8 mouse cellular contexts compared by ENCODE assay signal in the genomic region with DNA sequence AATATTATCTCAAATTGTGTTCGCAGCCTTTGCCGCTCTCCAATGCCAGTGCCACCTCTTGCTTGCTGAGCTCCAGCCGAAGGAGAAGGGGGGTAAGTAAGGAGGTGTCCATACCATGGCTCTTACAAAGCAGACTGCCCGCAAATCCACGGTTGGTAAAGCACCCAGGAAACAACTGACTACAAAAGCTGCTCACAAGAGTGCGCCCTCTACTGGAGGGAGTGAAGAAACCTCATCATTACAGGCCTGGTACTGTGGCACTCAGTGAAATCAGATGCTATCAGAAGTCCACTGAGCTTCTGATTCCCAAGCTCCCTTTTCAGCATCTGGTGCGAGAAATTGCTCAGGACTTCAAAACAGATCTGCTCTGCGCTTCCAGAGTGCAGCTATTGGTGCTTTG. TPM values are rescaled to one million over a fixed set of nuclear protein-coding genes. Genes with fewer than 3 reads are reported as not detected.
DNase-seq lines count a peak whose midpoint lies in the region; ATAC-seq and TF ChIP-seq lines count a peak whose summit lies in the region.

No protein-coding gene starts in this region.

- peak; percentile 94 for TF ChIP-seq CTCF in liver, embryonic 14.5 days (IDR thresholded peaks at IDR 0.05; ENCODE audit: low read depth)

- TF ChIP-seq EP300 in liver, embryonic 14.5 days (IDR thresholded peaks at IDR 0.05; ENCODE audit: low read depth), result no peak

- no peak overlapping the region for H3K9ac ChIP-seq in liver, embryonic 14.5 days (replicated peaks)

- intact Hi-C loops in heart, postnatal 14 days (cut with DNase I), result loop anchor here (5.0 to 10.0 kb wide), 2 partner anchors 106 to 284 kb away; a partner anchor contains a TSS

- WGBS in liver, embryonic 14.5 days (ENCODE audit: insufficient replicate concordance), result 29% methylated on average over 8 of the region's 8 CpGs

- no peak overlapping the region for H3K4me2 ChIP-seq in liver, embryonic 14.5 days (ENCODE audit: low read depth)

- H3K27ac ChIP-seq in liver, embryonic 14.5 days, result no peak overlapping the region

- no peaks in the 10 kb centered on the region for H3K27me3 ChIP-seq in liver, embryonic 14.5 days (ENCODE audit: control insufficient read depth, insufficient read depth, low read length)

- no peaks in the 10 kb centered on the region for H3K36me3 ChIP-seq in liver, embryonic 14.5 days (replicated peaks; ENCODE audit: control insufficient read depth, insufficient read depth, low read depth)

- H3K4me3 ChIP-seq in liver, embryonic 14.5 days (ENCODE audit: insufficient read depth in 1 of 2, low read depth in 2 of 2, low read length in 2 of 2), result no peak overlapping the region

- DNase-seq in kidney, adult 8-10 months, result peak; percentile 10 to 19
- DNase-seq in kidney, adult 11 months, result no peak
- peak; percentile 87 for DNase-seq in ZHBTc4 (ENCODE audit: low read depth, low spot score)
- DNase-seq in heart, postnatal 14 days, result peak; percentile 60 to 75
- peak; percentile 43 to 67 (median 54) for DNase-seq in liver, embryonic 14.5 days (ENCODE audit: low read depth in 3 of 3, low spot score in 3 of 3)
- DNase-seq in right cerebral cortex, postnatal 25 days, result peak; percentile 12
- DNase-seq in yolk sac, embryonic 10.5 days (ENCODE audit: low spot score), result peak; percentile 9

- 0 out of 4 replicates have a peak, but pooled peaks cover 0 to 2% of the 10 kb centered on the region in 2 experiments for H3K4me1 ChIP-seq in liver, embryonic 14.5 days (replicated peaks; ENCODE audit: control insufficient read depth in 2 of 2, insufficient read depth in 2 of 2, low read length in 1 of 2)

- H3K9me3 ChIP-seq in liver, embryonic 14.5 days (ENCODE audit: control insufficient read depth, low read length), result no peaks in the 10 kb centered on the region

- peak; percentile 68; the same call in 1 of the 2 replicates for ATAC-seq in common myeloid progenitor, adult 5-6 weeks (replicated peaks; ENCODE audit: low read depth, poor library complexity, severe bottlenecking)
- ATAC-seq in liver, embryonic 14.5 days (ENCODE audit: insufficient read depth), result no peak

RNA-seq across cellular contexts. Expression of a gene that starts 15.3 kb away (rescaled TPM):
- total RNA-seq in common myeloid progenitor, adult 5-6 weeks (2017), result 9.2 and 17.7 TPM in 2 replicates
- 100 to 1,000 TPM in 1 of 2 experiments, 10 to 100 TPM in 1; 96.5 to 104 TPM for total RNA-seq in heart, postnatal 14 days (2021)
- 10.4 and 11.3 TPM in 2 replicates for polyA plus RNA-seq in liver, embryonic 14.5 days (2012; rRNA removed)
- polyA plus RNA-seq in liver, embryonic 14.5 days (2014; fragmentation: Nextera tagmentation; extraction: Ambion mirVana), result 7.3 and 9.2 TPM in 2 replicates

RNA-seq across cellular contexts. Expression of a gene that starts 58.7 kb away (rescaled TPM):
- total RNA-seq in common myeloid progenitor, adult 5-6 weeks (2017), result 18.3 and 23.0 TPM in 2 replicates
- 10 to 100 TPM; 14.7 to 15.6 TPM for total RNA-seq in heart, postnatal 14 days (2021)
- polyA plus RNA-seq in liver, embryonic 14.5 days (2012; rRNA removed), result 3.8 and 6.0 TPM in 2 replicates
- 3.2 and 3.8 TPM in 2 replicates for polyA plus RNA-seq in liver, embryonic 14.5 days (2014; fragmentation: Nextera tagmentation; extraction: Ambion mirVana)
